Mouse (Mus musculus) left cerebral cortex, adult 9 months (tissue): ENCODE data around the gene Rhbg.
"Not testable (repeated sequence)": the region's sequence is repeated elsewhere in the genome, so short reads cannot be mapped to it uniquely, and the experiment has no call there.

Experiments used
- DNase-seq, 2 experiments: peaks; one replicate each; pipeline ENCODE4 v3.0.0; 2022; ENCODE audit warnings: low spot score in 2 of 2

Rhbg gene

DNA sequence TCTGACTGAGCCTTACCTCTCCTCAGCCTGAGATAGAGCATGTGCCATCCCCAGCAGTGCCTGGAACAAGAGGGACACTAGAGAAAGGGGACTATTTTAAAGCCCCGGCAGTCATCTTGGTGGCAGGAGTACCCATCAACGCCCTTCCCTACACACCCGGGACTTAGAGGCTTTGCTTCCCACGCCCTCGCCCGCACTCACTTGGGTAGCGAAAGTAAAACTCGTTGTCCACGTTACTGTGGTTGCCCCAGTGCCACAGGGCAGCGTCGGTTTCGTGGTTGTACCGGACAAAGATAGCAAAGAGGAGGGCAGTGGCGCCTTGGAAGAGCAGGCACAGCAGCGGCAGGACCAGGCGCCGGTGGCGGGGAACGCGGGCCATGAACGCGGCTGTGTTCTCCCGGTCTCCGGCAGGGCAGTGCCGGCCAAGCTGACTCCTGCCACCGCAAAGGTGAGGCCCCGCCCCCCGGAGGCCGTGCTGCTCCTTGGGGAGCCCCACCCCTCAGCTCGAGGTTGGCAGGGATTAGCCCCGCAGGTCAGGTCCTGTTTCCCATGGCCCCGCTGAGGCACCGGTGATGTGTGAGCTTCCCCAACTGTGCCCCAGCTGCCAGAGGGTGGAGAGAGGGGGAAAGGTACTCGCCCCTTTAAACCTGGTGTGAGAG is at the start of gene Rhbg:
Gene Rhbg, minus strand, starts transcription at position 442 of the 659 bp plus-strand sequence.
- DNase-seq = no peak

DNA sequence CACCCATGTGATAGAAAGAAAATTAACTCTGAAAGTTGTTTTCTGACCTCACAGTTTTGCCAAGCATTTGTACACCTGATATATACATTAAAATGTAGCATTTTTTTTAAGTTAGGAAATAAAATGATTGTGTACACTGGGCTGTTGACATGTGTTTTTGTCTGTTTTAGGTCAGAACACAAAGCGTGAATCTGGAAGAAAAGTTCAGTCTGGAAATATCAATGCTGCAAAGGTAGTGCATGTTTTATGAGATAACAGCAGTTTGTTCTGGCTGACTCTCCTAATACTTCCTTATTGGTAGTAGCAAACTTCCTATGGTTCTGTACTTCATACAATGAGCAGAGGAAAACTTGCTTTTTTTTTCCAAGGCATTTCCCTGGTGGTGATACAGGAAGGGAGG is 44.7 kb upstream of the Rhbg start:
- DNase-seq = no peak

DNA sequence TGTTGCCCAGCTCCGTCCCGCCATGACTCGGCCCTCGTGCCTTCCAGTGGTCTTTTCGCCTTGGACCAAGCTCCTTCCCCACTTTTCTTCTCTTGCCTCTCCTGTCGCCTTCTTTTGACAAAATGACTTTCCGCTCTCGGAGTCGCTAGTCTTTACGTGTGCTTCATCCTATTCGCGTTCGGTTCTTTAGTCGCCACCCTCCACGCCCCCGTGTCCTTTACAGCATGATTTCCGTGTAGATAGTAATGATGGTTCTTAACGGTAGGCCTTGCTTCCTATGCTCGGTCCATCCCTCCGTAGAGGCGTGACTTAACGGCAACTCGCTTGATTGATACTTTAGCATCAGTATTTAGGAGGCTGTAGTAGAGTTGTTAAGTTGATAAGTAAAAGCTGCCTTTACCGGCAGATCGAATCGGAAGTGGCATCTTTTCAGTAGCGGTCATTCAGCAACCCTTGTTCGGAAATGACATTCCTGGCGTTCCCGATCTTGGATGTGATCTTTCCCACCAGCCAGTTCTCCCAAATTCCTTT is 42.9 kb upstream of the Rhbg start:
- peak in 1 of 2 experiments; percentile 63 for DNase-seq

DNA sequence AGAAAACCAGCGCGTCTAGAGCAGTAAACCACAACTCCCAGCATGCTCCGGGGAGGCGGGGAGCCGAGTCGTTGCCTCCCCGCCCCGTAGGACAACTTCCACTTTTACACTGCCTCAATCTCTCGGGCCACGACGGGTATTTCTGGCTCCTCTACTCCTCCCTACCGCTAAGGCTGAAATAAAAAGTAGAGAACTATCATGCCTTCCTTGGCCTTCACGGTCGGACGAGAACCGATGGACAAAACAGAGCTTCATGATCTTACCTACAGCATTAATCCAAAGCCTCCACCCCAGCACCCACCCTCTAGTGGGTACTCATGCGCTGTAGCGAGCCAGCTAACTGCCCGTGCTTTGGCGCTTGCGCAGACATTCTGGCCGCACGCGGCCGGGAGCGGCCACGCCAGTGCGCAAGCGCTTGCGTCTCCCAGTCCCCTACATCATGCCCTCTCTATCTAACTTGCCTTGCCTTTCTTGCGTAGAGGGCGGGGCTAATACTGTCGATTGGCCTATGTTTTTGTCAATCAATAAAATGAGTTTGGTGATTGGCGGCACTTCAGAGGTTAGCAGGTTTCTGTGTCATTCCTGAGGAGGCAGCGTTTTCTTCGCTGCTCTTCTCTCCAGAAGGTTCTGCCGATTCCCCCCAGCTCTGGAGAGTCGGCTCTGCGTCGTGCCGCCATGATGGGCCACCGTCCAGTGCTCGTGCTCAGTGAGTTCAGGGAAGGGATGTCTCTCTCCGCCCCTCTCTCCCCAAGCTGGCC is 42.2 kb upstream of the Rhbg start, which contains the start of the genes Tsacc and Cct3:
Gene Tsacc, minus strand, starts transcription at position 439 of the 758 bp plus-strand sequence.
Gene Cct3, plus strand, starts transcription at position 556 of the 758 bp plus-strand sequence.
- peak; percentile 97 to 99 for DNase-seq

DNA sequence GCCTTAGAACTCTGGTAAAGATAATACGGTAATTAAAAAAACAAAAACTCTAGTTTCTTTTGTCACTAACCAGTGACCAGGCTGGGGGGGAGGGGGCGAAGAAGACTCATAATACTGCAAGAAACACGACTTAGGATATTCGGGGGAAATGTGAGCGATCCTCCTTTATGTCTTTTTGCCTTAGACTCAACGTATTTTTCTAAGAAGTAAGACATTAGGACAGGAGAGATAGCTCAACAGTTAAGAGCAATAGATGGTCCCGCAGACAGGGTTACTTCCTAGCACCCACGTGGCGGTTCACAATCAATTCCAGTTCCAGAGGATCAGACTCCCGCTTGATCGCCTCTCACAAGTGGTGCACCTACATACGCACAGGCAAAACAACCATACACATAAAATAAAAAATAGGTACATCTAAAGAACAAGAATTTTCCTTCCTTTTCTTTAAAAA is 41.6 kb upstream of the Rhbg start:
- peak in 1 of 2 experiments; percentile 16 for DNase-seq

DNA sequence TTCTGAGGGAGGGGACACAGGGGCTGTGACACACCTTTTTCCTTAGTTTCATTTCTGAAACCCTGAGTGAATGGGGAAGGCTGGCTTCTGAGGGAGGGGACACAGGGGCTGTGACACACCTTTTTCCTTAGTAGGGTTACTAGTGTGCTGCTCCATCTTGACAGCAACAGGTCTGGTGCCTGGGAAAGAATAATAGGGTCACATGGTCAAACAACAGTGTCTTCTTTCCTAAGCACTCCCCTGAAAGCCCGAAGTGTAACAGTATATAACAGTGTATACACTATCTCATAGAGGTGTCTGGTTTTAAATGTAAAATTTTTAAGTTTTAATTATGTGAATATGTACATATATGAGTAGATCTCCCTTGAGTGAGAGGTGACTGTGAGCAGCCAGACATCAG is 40.8 kb upstream of the Rhbg start:
- DNase-seq = not testable (repeated sequence)

DNA sequence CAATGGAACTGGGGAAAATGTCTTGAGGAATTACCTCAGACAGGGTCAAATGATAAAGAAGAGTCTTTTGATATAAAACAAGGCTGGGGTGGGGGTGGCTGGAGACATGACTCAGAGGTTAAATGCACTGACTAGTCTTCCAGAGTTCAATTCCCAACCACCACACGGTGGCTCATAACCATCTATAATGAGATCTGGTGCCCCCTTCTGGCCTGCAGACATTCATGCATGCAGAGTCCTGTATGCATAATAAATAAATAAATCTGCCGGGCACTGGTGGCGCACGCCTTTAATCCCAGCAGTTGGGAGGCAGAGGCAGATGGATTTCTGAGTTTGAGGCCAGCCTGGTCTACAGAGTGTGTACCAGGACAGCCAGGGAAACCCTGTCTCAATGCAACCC is 37.5 kb upstream of the Rhbg start:
- no peak for DNase-seq

DNA sequence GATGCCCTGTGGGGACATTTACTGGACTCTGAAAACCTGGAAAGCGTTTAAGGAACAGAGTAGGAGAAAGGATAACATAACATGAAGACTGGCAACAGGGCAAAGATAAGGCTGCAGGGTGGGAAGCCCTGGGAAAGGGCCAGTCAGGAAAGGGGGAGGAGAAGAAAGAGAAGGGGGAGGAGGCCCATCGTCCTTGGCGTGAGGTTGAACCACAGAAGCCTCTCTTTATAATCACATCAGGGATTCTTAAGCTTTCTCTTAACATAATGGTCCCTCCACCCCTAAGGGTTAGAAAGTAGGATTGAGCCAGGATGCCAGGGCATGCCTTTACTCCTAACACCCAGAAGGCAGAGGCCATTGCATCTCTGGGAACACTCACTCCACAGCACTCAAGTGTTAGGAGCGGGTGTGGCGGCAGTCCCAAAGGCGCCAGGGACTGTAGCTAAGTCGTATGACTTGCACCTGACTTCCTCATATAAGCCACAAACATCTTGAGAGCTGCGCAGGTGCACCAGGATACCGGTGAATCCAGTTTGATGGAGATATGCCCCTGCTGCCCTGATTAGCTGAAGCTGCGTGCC is 33.7 kb upstream of the Rhbg start:
- DNase-seq = not testable (repeated sequence)

DNA sequence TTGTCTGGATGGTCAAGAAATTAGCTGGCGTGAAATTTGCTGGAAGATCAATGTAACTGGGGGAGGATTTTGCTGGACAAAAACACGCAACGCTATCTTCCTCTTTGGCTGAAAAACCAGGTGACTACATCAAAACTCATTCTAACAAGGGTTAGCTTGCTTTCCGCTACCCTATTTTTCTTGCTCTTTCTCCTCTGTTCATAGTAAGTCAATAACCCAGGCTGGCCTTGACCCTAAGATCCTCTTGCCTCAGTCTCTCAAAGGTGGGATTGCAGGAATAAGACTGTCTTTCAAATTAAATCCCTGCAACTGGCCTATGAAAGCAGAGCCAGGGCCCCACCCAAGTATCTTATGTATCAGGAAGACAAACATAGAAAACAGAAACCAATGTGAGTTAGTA is 32.6 kb upstream of the Rhbg start, which contains the start of gene Gm38392:
Gene Gm38392, minus strand, starts transcription at position 101 of the 400 bp plus-strand sequence.
- DNase-seq = no peak

DNA sequence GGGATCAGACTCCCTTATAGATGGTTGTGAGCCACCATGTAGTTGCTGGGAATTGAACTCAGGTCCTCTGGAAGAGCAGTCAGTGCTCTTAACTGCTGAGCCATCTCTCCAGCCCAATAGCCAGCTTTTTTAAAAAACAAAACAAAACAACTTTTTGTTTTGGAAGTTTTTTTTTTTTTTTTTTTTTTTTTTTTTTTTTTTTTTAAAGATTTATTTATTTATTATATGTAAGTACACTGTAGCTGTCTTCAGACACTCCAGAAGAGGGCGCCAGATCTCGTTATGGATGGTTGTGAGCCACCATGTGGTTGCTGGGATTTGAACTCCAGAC is 31.0 kb upstream of the Rhbg start:
- DNase-seq = not testable (repeated sequence)

DNA sequence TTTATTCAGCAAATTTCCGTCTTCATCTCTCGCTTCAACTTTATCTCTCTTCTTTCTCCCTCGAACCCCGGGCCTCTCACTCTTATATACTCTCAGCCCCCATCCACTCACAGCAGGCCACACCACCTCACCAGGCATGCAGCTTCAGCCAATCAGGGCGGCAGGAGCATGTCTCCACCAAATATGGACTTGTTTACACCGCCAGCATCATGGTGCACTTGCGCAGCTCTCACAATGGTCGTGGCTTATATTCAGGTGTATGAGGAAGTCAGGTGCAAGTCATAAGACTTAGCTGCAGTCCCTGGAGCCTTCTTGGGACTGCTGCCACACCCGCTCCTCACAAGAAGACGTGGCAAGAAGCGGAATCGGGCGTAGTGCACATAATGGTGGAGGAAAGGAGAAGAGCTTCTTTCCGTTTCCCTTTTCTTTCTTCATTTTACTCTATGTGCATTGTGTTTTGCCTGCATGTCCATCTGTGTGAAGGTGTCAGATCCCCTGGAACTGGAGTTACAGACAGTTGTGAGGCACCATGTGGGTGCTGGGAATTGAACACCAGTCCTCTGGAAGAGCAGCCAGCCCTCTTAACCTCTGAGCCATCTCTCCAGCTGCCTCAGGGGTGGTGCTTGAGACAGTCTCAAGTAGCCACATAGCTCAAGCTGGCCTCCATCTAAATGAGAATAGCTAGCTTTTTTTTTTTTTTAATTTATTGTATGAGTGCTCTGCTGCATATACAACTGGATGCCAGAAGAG is 30.5 kb upstream of the Rhbg start:
- not testable (repeated sequence) for DNase-seq

DNA sequence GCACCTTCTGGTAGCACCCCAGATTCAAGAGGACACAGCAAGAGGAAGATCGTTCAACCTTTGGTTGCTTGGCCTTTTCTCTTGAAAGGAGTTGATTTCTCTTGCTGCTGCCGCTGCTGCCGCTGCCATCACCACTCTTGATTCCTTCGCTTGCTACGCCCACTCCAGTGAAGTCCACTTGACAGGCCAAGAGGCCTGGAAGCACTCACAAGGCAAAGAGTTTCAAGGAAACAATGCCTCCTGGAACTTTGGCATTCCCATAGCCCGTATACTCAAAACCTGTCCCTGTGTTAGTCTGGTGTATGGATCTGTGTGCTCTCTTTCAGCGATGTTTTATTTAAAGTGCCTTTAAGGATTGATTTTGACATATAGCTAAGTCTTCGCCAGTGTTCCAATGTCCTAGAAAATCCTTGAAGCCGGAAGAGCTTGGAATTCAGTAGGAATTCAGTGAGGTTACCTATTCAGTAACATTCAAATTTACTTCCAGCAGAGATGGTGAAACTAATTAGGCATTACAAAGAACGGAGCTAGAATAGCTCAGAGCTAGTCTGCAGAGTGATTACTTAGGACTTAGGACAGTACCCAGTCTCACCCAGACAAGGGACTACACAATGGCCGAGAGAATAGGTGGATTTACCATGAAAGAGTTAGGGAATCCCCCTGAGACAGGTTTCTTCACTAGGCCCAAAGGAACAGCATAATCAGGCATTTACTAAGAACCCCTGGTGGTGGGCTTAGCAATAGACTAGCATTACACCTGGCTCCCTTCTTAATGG is 26.8 kb upstream of the Rhbg start:
- DNase-seq = not testable (repeated sequence)

DNA sequence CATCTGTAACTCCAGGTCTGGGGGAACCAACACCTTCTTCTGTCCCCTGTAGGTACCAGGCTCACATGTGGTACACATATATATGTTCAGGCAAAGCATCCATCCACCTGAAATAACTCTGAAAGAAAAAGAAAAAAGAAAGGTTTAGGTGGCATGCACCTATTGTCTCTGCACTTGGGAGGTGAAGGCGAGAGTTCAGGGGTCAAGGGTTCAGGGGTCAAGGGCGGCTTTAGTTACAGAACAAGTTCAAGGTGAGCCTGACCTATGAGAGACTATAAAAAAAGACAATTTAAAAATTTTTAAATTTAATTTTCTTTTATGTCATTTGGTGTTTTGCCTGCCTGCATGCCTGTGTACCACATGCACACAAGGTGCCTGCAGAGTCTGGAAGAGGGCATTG is 25.5 kb upstream of the Rhbg start:
- DNase-seq = no peak

DNA sequence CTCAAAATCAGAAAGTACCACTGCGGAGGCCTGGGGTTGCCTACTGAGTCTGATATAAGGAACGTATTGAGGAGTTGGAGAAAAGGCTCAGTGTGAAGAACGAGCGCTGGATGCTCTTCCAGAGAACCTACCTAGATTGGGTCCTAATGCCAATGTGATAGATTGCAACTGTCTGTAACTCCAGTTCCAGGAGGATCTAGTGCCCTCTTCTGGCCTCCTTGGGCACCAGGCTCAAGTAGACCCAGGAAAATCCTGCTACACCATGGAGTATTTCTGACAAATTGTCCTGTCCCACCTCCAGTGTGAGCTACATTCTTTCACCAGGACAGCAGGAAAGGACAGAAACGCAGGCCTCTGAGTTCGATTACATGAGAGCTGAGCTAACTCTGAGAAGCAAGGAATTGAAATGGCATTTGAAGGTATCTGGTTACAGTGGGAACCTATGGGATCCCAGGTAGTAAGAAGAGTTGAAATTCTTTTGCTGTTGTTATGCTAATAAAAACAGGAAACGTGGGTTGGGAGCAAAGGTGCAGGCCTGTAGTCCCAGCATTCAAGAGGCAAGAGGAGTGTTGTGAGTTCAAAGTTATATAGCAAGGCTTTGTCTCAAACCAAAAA is 22.1 kb upstream of the Rhbg start:
- peak in 1 of 2 experiments; percentile 46 for DNase-seq

DNA sequence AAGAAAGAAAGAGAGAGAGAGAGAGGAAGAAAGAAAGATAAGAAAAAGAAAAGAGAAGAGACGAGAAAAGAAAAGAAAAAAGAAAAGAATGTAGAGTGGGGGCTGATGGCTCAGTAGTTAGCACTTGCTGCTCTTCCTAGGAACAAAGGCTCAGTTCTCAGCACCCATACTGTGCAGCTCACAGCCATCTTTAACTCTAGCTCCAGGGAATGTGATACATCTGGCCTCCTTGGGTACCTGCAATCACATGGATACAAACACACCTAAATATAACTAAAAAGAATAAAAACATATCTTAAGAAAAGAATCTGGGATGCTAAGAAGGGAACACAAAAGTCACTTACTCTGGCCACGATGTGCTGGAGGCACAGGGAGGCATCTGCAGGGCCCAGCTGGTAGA is 21.6 kb upstream of the Rhbg start:
- no peak for DNase-seq

DNA sequence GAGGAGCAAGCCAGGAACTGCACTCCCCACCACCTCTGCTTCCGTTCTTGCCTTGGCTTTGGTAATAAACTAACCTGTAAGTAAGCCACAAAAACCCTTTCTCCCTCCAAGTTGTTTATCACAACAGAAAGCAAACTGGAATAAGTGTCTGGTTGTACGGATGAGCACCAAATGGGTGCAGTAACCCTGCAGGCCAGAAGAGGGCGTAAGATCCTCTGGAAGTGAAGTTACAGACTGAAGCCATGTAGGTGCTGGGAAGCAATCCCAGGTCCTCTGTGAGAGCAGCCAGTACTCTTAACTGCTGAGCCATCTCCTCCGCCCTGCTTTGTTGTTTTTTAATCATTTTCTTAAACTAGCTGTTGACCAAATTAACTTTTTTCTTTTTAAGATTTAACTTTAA is 19.5 kb upstream of the Rhbg start:
- DNase-seq = no peak

DNA sequence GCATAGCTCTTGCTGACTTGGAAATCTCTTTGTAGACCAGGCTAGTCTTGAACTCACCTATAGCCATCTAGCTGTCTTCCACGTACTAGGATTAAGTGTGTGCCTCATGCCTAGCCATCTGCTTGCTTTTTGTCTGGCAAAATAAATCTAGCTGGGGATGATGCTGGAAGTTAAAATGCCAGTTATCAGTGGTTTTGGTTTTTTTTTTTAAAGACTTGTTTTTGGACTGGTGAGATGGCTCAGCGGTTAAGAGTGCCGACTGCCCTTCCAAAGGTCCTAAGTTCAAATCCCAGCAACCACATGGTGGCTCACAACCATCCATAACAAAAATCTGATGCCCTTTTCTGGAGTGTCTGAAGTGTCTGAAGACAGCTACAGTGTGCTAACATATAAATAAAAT is 17.4 kb upstream of the Rhbg start:
- DNase-seq = no peak

DNA sequence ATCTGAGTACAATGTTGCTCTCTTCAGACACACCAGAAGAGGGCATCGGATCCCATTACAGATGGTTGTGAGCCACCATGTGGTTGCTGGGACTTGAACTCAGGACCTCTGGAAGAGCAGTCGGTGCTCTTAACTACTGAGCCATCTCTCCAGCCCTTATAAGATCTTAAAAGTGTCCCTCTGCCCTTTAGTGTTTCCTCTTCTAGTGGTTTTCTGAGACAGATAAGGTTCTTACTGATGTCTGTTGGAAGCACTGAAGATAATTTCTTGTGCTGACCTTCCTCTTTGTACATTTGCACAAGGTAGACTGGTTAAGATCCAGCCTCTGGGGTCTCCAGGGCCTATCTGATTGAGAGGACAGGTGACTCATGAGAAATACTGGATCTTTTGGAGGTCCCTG is 16.8 kb upstream of the Rhbg start:
- not testable (repeated sequence) for DNase-seq

DNA sequence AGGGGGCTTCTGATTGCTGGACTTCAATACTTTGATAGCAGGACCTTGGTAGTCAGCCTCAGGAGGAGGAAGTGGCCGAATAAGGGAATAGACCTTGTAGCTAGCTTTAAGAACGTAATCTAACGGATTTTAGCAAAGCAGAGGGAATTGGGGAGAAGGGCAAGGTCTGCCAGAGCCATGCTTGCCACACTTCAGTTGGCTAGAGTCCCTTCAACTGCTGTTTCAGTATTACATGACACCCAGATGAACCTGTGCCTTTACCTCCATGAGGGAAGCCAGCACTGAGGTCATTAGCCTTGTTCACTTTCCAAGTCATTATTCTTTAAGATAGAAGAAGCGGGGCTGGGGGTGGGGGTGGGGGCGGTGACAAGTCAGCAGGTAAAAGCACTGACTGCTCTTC is 14.5 kb upstream of the Rhbg start:
- DNase-seq = no peak

DNA sequence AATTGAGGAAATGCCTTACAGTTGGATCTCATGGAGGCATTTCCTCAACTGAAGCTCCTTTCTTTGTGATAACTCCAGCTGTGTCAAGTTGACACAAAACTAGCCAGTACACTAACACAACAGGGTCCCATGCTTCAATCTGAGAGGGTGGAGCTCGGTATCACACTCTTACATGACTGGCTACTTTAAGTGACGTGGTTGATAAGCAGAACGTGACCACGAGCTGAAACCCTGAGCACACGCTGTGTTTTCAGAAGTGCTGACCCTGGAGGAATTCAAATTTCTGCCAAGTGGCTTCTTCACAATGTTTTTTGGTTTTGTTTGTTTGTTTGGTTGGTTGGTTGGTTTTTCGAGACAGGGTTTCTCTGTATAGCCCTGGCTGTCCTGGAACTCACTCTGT is 13.5 kb upstream of the Rhbg start:
- not testable (repeated sequence) for DNase-seq

DNA sequence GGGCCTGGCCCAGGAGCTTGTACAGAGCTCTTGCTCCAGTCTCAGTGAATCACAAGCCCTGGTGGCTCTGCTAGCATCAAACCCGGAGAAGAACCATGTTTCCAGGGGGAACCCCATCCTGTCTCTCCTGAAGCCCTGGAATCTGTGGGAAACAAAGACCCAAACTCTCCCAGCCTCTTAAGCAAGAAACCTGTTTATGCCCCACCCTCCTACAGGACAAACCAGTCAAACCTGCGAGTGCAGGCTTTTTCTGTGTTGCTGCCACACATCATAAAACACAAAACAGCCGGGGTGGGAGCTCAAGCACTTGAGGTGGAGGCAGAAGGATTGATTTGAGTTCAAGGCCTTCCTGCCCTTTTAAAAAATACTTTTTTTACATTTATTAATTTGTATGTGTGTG is 7.8 kb upstream of the Rhbg start:
- DNase-seq = no peak
